Mouse (Mus musculus) embryonic facial prominence, embryonic 13.5 days (tissue): ENCODE results near the gene Sox2. TPM values are rescaled to one million over a fixed set of nuclear protein-coding genes. Genes with fewer than 3 reads are reported as not detected.

Experiments used
- ATAC-seq: fragments of 200-750 bp; cut with Nextera tagmentation; 2 replicates; pipeline ENCODE4 v1.8.0; 2017; ENCODE audit warnings: low read depth; ENCODE audit not compliant: insufficient number of reproducible peaks, insufficient read depth, low FRiP score, low TSS enrichment
- H3K27ac ChIP-seq: fragments of 300-500 bp; sonication (generic); 2 replicates; pipeline ENCODE4 v1.5.1; 2015; ENCODE audit warnings: moderate library complexity, mild to moderate bottlenecking, inconsistent platforms
- H3K27me3 ChIP-seq: fragments of 300-500 bp; sonication (generic); 2 replicates; pipeline ENCODE4 v1.6.1; 2015; ENCODE audit warnings: mild to moderate bottlenecking, inconsistent platforms
- H3K36me3 ChIP-seq: fragments of 300-500 bp; sonication (generic); 2 replicates; pipeline ENCODE4 v1.6.1; 2015; ENCODE audit warnings: mild to moderate bottlenecking, inconsistent platforms
- H3K4me1 ChIP-seq: fragments of 300-500 bp; sonication (generic); 2 replicates; pipeline ENCODE4 v1.6.1; 2015; ENCODE audit warnings: inconsistent platforms
- H3K4me2 ChIP-seq: fragments of 300-500 bp; sonication (generic); 2 replicates; pipeline ENCODE4 v1.6.1; 2015; ENCODE audit warnings: moderate library complexity, mild to moderate bottlenecking, inconsistent platforms
- H3K4me3 ChIP-seq: fragments of 300-500 bp; sonication (generic); 2 replicates; pipeline ENCODE4 v1.5.1; 2015; ENCODE audit warnings: mild to moderate bottlenecking, inconsistent platforms
- H3K9ac ChIP-seq: fragments of 300-500 bp; sonication (generic); 2 replicates; pipeline ENCODE4 v1.6.1; 2015; ENCODE audit warnings: mild to moderate bottlenecking, inconsistent platforms
- H3K9me3 ChIP-seq: fragments of 300-500 bp; sonication (generic); 2 replicates; pipeline ENCODE4 v1.6.1; 2016; ENCODE audit warnings: inconsistent platforms
- WGBS: fragments of 180-500 bp; shearing (Covaris S2); methylation state at CpG from one replicate; pipeline ENCODE4 v1.1.7; 2015; ENCODE audit warnings: mixed read lengths; 5-methylcytosine and 5-hydroxymethylcytosine counted together
- microRNA counts: library from miRNA; unstranded; fragments of <30 nt; microRNA quantifications from one replicate; lab custom pipeline; 2016
- microRNA-seq: library from miRNA; unstranded; fragments of <30 nt; microRNA quantifications from one replicate; pipeline ENCODE4, GENCODE M21; 2016
- polyA plus RNA-seq: library from polyadenylated mRNA; unstranded; fragments of >200 nt; fragmentation: Nextera tagmentation; extraction: Ambion mirVana; gene quantifications from 2 replicates; pipeline ENCODE4 v1.2.1, GENCODE M21; 2015

The Sox2 gene
- polyA plus RNA-seq, 1 experiment from 2014 or later = 4.1 TPM

DNA sequence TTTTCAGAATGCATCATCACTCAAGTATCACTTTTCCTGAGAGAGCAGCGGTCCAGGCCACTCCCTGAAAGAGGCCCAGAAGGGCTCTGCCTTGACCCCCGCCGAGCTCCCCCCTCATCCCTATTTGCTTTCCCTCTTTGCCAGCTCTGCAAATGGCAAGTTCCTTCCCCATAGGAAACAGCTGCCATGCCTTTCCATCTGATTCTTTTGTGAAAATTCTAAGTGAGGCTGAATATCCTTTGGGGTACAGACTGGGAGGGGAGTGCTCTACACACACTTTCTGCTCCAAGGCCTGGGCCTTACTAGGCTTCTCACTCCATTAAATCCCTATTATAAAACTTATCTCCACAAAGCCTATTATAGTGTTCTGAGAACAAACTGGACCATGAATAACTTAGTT lies 29.7 kb downstream of the Sox2 start:
- 30% methylated on average over 3 of the region's 3 CpGs for WGBS
- Histone ChIP-seq H3K27me3 (peaks cover 3% of the 10 kb centered on the region), H3K4me1 (no peaks in the 10 kb centered on the region), H3K4me3 (no peak overlapping the region), H3K27ac (no peak overlapping the region), H3K36me3 (no peaks in the 10 kb centered on the region), H3K9ac (no peak overlapping the region), H3K4me2 (no peak overlapping the region), H3K9me3 (no peaks in the 10 kb centered on the region)
- ATAC-seq = no peak

DNA sequence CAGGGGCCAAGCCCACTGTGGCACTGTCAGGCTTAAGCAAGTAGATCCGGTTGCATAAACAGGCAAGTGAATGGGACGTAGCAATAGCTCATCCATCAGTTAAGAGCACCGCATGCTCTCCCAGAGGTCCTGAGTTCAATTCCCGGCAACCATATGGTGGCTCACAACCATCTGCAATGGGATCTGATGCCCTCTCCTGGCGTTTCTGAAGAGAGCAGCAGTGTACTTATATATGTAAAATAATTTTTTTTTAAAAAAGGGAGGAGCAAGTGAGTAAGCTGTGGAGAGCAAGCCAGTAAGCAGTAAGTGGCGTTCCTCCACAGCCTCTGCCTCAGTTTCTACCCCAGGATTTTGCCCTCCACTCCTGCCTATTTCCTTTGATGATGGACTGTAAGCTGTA lies 37.9 kb downstream of the Sox2 start:
- WGBS = 85% methylated on average over 6 of the region's 6 CpGs
- Histone ChIP-seq H3K9ac (no peak overlapping the region), H3K27ac (no peak overlapping the region), H3K4me3 (no peak overlapping the region), H3K9me3 (no peaks in the 10 kb centered on the region), H3K36me3 (no peaks in the 10 kb centered on the region), H3K27me3 (no peaks in the 10 kb centered on the region), H3K4me2 (no peak overlapping the region), H3K4me1 (peaks cover 12% of the 10 kb centered on the region)
- ATAC-seq = no peak

DNA sequence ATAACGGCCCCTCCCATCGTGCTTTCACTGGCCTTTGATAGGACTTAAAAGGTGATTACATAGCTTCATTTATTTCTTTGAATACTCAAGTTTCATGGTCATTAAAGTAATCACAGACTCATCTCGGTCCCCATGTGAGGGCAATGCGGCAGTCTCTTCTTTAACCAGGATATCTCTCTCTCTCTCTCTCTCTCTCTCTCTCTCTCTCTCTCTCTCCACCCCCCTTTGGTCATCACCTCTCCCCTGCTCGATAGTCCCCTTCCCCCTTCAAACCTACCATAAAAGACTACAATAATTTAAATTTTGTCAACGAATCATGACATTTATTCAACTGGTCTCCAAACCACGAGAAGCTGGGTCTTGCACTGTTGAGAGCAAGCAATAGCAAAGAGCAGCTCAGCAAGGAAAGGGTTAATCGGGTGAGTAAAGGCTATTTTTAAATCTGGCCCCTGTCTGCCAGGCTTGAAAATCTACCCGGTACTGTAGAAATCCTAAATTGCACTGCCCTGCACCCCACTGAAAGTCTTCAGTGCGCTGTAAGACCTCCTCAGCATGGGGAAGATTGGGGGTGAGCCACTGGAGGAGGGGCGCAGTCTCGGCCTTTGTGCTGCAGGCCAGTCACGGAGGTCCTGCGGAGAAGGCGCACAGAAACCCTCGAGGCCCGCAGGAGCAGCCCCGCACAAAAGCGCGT lies 41.6 kb downstream of the Sox2 start:
- Histone ChIP-seq H3K4me1 (peaks cover 12% of the 10 kb centered on the region), H3K9me3 (no peaks in the 10 kb centered on the region), H3K36me3 (no peaks in the 10 kb centered on the region), H3K27me3 (no peaks in the 10 kb centered on the region), H3K27ac (no peak overlapping the region), H3K4me3 (peak overlapping the region; percentile 40), H3K9ac (peak overlapping the region; percentile 67), H3K4me2 (peak overlapping the region; percentile 67)
- ATAC-seq = peak; percentile 74; the same call in 1 of the 2 replicates
- 6% methylated on average over 20 of the region's 20 CpGs for WGBS

GRCm38 (mm10) chr3:34692394-34692745 lies 42.2 kb downstream of the Sox2 start:
- ATAC-seq = no peak
- Histone ChIP-seq H3K4me3 (peak overlapping the region; percentile 40), H3K9ac (peak overlapping the region; percentile 67)

More at GRCm38 (mm10) chr3:34692394-34692745, 42.2 kb downstream of the Sox2 start:
- H3K9me3 ChIP-seq = no peaks in the 10 kb centered on the region
- peak overlapping the region; percentile 67 for H3K4me2 ChIP-seq
- H3K36me3 ChIP-seq = no peaks in the 10 kb centered on the region
- peaks cover 12% of the 10 kb centered on the region for H3K4me1 ChIP-seq
- WGBS = 10% methylated on average over 14 of the region's 15 CpGs
- no peak overlapping the region for H3K27ac ChIP-seq
- no peaks in the 10 kb centered on the region for H3K27me3 ChIP-seq

MicroRNA genes within 50 kb of the gene (microRNA counts, 519-probe panel; counts per million panel counts)
- microRNA mmu-miR-1897-3p (lab: Ali Mortazavi, UCI) = 236 counts per million, percentile 44 among the panel's probes with 10 or more counts

Small RNA genes within 50 kb of the gene (microRNA-seq; reads per million reads assigned to microRNA genes)
- not detected for gene Mir1897
